Mouse (Mus musculus) lung, postnatal 0 days (tissue): Measurements from ENCODE around the gene Gm14393. TPM values are rescaled to one million over a fixed set of nuclear protein-coding genes. Genes with fewer than 3 reads are reported as not detected.
"Not testable (repeated sequence)": the region's sequence is repeated elsewhere in the genome, so short reads cannot be mapped to it uniquely, and the experiment has no call there.

Experiments used
- ATAC-seq: fragments of 200-750 bp; cut with Nextera tagmentation; 2 replicates; pipeline ENCODE4 v1.8.0; 2017; ENCODE audit warnings: moderate library complexity
- DNase-seq: peaks from one replicate; pipeline ENCODE4 v3.0.0-alpha.2; 2016; ENCODE audit warnings: low spot score
- H3K27ac ChIP-seq: fragments of 300-500 bp; sonication (generic); 2 replicates; pipeline ENCODE4 v1.5.1; 2014; ENCODE audit warnings: antibody characterized with exemption, mild to moderate bottlenecking, low read length, mixed read lengths
- H3K27me3 ChIP-seq: fragments of 300-500 bp; sonication (generic); replicated peaks from 2 replicates; pipeline ENCODE4 v1.6.1; 2014; ENCODE audit warnings: low read length, mixed read lengths; ENCODE audit not compliant: insufficient read depth
- H3K36me3 ChIP-seq: fragments of 300-500 bp; sonication (generic); 2 replicates; pipeline ENCODE4 v1.6.1; 2014; ENCODE audit warnings: low read length, mixed read lengths; ENCODE audit not compliant: insufficient read depth
- H3K4me1 ChIP-seq: fragments of 300-500 bp; sonication (generic); 2 replicates; pipeline ENCODE4 v1.6.1; 2014; ENCODE audit warnings: antibody characterized with exemption, low read depth, low read length, mixed read lengths; ENCODE audit not compliant: insufficient read depth
- H3K4me2 ChIP-seq: fragments of 300-500 bp; sonication (generic); replicated peaks from 2 replicates; pipeline ENCODE4 v1.6.1; 2014; ENCODE audit warnings: low read depth, mild to moderate bottlenecking, low read length, moderate library complexity, mixed read lengths
- H3K4me3 ChIP-seq: fragments of 300-500 bp; sonication (generic); 2 replicates; pipeline ENCODE4 v1.5.1; 2014; ENCODE audit warnings: low read depth, low read length
- H3K9ac ChIP-seq: fragments of 300-500 bp; sonication (generic); replicated peaks from 2 replicates; pipeline ENCODE4 v1.6.1; 2014; ENCODE audit warnings: low read depth, mild to moderate bottlenecking
- H3K9me3 ChIP-seq: fragments of 300-500 bp; sonication (generic); 2 replicates; pipeline ENCODE4 v1.6.1; 2016; ENCODE audit warnings: low read length, mixed read lengths
- WGBS: fragments of 180-500 bp; shearing (Covaris S2); extraction: QIAGEN DNeasy Blood & Tissue Kit; methylation state at CpG from one replicate; pipeline ENCODE4 v1.1.7; 2014; 5-methylcytosine and 5-hydroxymethylcytosine counted together
- polyA plus RNA-seq: library from polyadenylated mRNA; unstranded; fragments of >200 nt; fragmentation: Nextera tagmentation; extraction: Ambion mirVana; gene quantifications from 2 replicates; pipeline ENCODE4 v1.2.1, GENCODE M21; 2015

Gm14393 gene
- 1.5 and 1.6 TPM in 2 replicates for polyA plus RNA-seq

DNA sequence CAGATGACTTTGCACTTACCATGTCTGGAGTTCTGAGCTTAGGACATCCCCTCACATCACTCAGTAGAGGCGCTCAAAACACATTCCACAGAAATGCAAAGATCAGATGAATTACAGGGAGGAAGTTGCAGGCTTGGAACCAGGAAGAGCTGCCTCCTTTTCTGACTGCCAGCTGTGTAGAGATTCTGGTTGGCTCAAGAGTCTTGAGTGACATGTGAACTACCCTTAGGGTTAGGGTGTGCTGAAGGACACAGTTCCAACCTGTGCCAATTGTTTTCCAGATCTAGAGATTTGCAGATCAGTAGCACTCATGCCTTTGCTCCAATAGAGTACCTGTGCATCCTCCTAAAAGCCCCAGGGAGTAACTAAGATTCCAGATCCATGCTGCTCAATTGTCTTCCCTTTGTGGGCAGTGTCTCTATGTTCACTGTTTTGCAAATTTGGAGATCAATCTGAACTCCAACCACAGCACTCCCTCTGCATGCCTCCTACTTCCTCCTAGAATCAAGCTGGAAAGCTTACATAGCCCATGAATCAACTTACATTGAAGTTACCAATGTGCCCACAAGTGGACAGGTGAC, at the start of gene Gm14393:
TSS of gene Gm14393 (minus strand) at position 101 of the 581 bp plus-strand sequence.
- not testable (repeated sequence) for H3K9me3 ChIP-seq, H3K4me2 ChIP-seq, H3K27ac ChIP-seq, H3K4me3 ChIP-seq, H3K9ac ChIP-seq, H3K36me3 ChIP-seq, H3K27me3 ChIP-seq, H3K4me1 ChIP-seq, DNase-seq, ATAC-seq
- 58% methylated on average over 1 of the region's 1 CpGs for WGBS

DNA sequence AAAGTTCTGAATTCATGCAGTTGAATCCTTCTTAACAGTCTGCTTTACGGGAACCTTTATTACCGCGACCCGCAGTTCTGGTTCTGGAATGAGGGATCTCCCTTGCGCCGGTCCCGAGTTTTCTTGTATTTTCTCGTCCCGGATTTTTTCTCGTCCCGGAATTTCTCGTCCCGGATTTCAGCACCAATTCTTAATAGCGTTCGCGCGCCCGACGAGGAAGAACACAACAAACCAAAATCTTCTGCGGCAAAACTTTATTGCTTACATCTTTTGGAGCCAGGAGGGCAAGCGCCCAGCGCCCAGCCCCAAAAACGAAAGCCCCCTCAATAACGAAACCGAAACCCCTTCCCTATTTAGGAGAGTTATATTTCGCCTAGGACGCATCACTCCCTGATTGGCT, 23.3 kb downstream of the Gm14393 start:
- H3K4me3 ChIP-seq, H3K36me3 ChIP-seq, DNase-seq, H3K4me1 ChIP-seq, H3K27ac ChIP-seq, H3K9me3 ChIP-seq, H3K27me3 ChIP-seq, H3K4me2 ChIP-seq, ATAC-seq, H3K9ac ChIP-seq: not testable (repeated sequence)
- 95% methylated on average over 22 of the region's 27 CpGs for WGBS

Other genes with a start within 250 kb of the Gm14393 start
- gene Gm14444, start 57.5 kb downstream of the Gm14393 start, polyA plus RNA-seq = 0.14 TPM in 1 of 2 replicates, not detected in the other
- 4.1 TPM in 2 replicates for gene Gm14399, start 74.2 kb upstream of the Gm14393 start, polyA plus RNA-seq
- 0.31 and 0.47 TPM in 2 replicates for gene Gm14443, start 108.1 kb upstream of the Gm14393 start, polyA plus RNA-seq
- 4.2 and 5.3 TPM in 2 replicates for gene Gm14391, start 139.1 kb upstream of the Gm14393 start, polyA plus RNA-seq
- not detected in 2 replicates for gene Gm14440, start 207.3 kb upstream of the Gm14393 start, polyA plus RNA-seq